Mouse (Mus musculus): Measurements from ENCODE around the gene Atxn7l2. TPM values are rescaled to one million over a fixed set of nuclear protein-coding genes. Genes with fewer than 3 reads are reported as not detected.

The Atxn7l2 gene
- polyA plus RNA-seq, 1 experiment = 10.1 TPM

DNA sequence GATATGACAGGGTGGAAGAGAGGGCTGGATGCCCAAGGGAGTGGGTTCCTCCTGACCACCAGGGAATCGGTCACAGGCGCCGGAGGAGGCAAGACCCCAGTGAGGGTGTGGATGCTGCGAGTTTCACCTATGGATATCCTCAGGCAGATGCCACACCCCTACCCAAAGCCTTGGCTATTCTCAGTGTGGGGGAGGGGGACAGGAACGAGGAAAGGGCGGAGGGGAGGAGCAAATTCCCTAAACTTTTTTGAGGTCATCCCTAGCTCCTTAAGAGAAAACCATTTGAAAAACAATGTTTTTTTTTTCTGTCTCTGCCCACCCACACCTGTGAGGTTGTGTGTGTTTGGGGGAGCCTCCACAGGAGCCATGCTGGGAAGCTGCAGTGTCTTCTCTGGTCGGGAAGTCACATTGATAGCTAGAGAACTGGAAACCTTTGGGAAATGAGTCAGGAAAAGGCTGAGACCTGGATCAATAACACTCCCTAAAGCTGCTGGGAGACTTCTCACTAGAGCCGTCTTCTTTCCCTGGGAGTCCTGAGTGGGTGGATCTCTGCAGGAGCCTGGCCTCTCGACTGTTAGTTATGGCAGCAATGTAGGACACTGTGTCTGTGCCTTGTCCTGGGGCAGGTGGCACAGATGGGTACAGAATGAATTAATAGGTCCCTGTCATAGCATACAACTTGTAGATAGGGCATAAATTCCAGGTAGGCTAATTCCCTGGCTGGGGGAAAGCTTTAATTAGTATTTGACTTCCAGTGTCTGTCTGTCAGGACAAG is 21.8 kb downstream of the Atxn7l2 start:
- H3K4me3 ChIP-seq (replicated peaks; ENCODE audit: control insufficient read depth, low read depth, low read length) = no peak overlapping the region
- WGBS = 82% methylated on average over 9 of the region's 9 CpGs
- H3K27ac ChIP-seq (ENCODE audit: control insufficient read depth, insufficient read depth, low read depth, low read length, poor library complexity) = no peak overlapping the region
- TF ChIP-seq POLR2A (IDR thresholded peaks at IDR 0.05; ENCODE audit: borderline replicate concordance, control insufficient read depth, low read depth, low read length) (no peak), CTCF (IDR thresholded peaks at IDR 0.05; ENCODE audit: control insufficient read depth, insufficient read depth, low read length) (no peak)
- peaks cover 5% of the 10 kb centered on the region for H3K4me1 ChIP-seq (ENCODE audit: control insufficient read depth, insufficient read depth, low read length)

DNA sequence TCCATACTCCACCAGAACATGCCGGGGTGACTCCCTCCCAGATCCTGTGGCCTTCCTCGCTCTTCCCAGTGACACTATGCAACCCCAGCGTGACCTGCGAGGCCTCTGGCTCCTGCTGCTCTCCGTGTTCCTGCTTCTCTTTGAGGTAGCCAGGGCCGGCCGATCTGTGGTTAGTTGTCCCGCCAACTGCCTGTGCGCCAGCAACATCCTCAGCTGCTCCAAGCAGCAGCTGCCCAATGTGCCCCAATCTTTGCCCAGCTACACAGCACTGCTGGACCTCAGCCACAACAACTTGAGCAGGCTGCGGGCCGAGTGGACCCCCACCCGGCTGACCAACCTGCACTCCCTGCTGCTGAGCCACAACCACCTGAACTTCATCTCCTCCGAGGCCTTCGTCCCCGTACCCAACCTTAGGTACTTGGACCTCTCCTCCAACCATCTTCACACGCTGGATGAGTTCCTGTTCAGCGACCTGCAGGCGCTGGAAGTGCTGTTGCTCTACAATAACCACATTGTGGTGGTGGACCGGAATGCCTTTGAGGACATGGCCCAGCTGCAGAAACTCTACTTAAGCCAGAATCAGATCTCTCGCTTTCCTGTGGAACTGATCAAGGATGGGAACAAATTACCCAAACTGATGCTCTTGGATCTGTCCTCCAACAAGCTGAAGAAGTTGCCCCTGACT is 23.5 kb downstream of the Atxn7l2 start:
- no peak overlapping the region for H3K27ac ChIP-seq (ENCODE audit: control insufficient read depth, insufficient read depth, low read depth, low read length, poor library complexity)
- H3K4me3 ChIP-seq (replicated peaks; ENCODE audit: control insufficient read depth, low read depth, low read length) = no peak overlapping the region
- TF ChIP-seq POLR2A (IDR thresholded peaks at IDR 0.05; ENCODE audit: borderline replicate concordance, control insufficient read depth, low read depth, low read length) = no peak
- WGBS = 35% methylated on average over 20 of the region's 20 CpGs
- H3K4me1 ChIP-seq (ENCODE audit: control insufficient read depth, insufficient read depth, low read length) = peaks cover 5% of the 10 kb centered on the region

DNA sequence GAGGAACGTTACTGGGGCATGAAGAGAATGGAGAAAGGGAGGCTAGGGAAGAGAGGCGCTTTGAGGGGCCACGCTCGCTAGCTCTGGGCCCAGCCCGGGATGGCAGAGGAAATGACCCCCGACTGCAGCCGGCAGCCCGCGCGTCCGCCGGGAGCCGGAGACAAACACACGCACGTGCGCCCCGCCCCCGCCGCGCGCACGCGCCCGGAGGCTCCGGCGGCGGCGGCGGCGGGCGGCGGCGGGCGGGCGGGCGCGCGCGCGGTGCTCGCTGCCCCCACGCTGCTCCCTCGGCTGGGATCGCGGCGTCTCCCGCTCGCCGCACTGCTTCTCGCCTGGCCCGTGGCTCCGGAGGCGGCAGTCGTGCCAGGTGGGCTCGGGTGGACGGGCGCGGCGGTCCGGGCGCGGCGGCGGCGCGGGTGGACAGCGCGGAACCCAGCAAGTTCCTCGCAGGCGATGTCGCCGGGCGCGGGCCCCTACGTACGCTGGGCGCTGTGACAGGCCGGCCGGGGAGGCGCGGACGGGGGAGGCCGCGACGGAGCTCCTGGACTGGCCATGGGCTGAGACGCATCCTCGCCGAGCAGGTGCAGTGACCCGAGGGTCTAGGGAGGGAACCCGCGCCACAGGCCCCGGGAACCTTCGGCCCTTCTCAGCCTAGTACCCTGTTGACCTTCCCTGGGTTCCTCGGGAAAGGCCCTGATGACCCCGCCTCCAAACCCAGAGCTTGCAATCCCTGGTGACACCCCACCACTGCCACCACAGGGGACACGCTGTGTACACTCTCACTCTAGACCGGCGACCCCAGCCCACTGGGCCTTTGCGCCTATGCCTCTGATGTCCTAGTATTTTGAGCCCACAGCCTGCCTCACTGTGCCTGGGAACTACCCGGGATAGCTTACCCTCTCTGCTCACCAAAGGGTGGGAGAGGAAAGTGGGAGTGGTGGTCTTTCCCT is 24.4 kb downstream of the Atxn7l2 start, which contains the start of gene Amigo1:
TSS of gene Amigo1 (plus strand) at position 238 of the 950 bp plus-strand sequence.
- WGBS = 2% methylated on average over 96 of the region's 100 CpGs
- Histone ChIP-seq H3K4me3 (replicated peaks; ENCODE audit: control insufficient read depth, low read depth, low read length) (peak within 1 kb of the TSS; percentile 72), H3K4me1 (ENCODE audit: control insufficient read depth, insufficient read depth, low read length) (peaks cover 5% of the 10 kb centered on the region), H3K27ac (ENCODE audit: control insufficient read depth, insufficient read depth, low read depth, low read length, poor library complexity) (no peak within 1 kb of the TSS; the same call in 1 of the 2 replicates)
- no peak for TF ChIP-seq CTCF (IDR thresholded peaks at IDR 0.05; ENCODE audit: control insufficient read depth, insufficient read depth, low read length)
- no peak for TF ChIP-seq POLR2A (IDR thresholded peaks at IDR 0.05; ENCODE audit: borderline replicate concordance, control insufficient read depth, low read depth, low read length)

DNA sequence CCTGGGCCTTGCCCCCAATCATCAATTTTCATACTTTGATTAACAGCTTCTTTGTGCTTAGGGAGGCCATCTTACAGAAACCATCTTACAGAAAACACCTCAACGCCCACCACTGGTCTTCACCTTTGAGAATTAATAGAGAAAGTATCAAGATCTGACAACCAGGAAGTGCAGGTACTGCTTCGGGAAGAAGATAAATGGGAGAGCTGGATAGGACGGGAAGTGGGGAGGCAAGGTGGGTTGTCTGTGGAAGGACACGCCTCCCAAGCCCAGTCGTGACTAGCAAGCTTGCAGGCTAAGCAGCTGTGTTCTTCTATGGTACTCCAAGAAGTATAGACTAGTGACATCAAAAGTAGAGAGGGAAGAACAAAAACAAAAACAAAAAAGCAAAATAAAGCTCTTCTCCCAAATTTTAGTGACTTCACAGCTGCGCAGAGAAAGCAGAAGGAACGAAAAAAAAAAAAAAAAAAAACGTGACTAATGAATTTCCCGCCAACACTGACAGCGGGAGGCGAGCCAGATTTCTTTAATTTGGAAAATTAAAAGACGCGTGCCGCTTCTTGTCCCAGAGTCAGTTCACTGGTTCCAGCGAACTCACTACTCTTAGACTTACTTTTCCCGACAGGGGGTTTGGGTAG is 25.2 kb downstream of the Atxn7l2 start:
- H3K4me3 ChIP-seq (replicated peaks; ENCODE audit: control insufficient read depth, low read depth, low read length) = peak overlapping the region; percentile 70
- WGBS = 3% methylated on average over 16 of the region's 16 CpGs
- H3K27ac ChIP-seq (ENCODE audit: control insufficient read depth, insufficient read depth, low read depth, low read length, poor library complexity) = no peak overlapping the region
- H3K4me1 ChIP-seq (ENCODE audit: control insufficient read depth, insufficient read depth, low read length) = peaks cover 5% of the 10 kb centered on the region
- TF ChIP-seq POLR2A (IDR thresholded peaks at IDR 0.05; ENCODE audit: borderline replicate concordance, control insufficient read depth, low read depth, low read length) (no peak), CTCF (IDR thresholded peaks at IDR 0.05; ENCODE audit: control insufficient read depth, insufficient read depth, low read length) (no peak)

DNA sequence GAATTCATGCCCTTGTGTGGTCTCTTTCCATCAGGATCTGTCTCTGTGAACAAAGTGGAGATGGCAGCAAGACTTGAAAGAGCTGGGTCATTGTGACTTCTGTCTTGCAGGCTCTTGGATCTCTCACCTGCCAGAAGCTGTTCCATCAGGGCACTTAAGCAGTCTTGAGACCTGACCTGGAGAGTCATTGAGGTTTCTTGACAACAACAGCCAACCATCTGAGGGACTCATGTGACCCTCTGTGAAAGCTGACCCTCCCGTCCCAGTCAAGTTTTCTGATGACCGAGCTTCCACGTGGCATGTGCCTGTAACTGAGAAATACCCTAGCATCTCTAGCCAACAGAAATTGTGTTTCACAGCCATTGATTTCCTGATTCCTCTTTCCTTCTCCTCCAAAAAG is 26.0 kb downstream of the Atxn7l2 start:
- Histone ChIP-seq H3K27ac (ENCODE audit: control insufficient read depth, insufficient read depth, low read depth, low read length, poor library complexity) (no peak overlapping the region), H3K4me3 (replicated peaks; ENCODE audit: control insufficient read depth, low read depth, low read length) (no peak overlapping the region), H3K4me1 (ENCODE audit: control insufficient read depth, insufficient read depth, low read length) (peaks cover 5% of the 10 kb centered on the region)
- TF ChIP-seq POLR2A (IDR thresholded peaks at IDR 0.05; ENCODE audit: borderline replicate concordance, control insufficient read depth, low read depth, low read length) = no peak
- no peak for TF ChIP-seq CTCF (IDR thresholded peaks at IDR 0.05; ENCODE audit: control insufficient read depth, insufficient read depth, low read length)
- WGBS = 89% methylated on average over 3 of the region's 3 CpGs

DNA sequence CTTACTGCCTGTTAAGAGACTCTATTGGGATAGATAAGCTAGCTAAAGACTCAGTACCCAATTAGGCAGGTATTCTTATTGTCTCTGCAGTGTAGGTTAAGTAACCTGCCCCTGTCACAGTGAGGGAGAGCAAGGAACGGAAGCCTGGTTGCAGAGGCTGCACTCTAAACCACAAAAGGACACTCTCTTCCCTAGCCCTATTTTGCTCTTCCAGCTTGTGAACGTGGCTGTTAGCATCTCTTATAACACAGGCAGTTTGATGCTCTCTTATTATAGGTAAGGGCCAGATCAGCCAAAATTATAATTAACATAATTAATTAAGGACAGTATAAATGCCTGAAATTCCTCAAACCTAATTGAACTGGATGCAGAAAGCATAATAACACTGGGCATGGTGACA is 30.2 kb downstream of the Atxn7l2 start:
- Histone ChIP-seq H3K4me1 (ENCODE audit: control insufficient read depth, insufficient read depth, low read length) (no peaks in the 10 kb centered on the region; the same call in 1 of the 2 replicates), H3K27ac (ENCODE audit: control insufficient read depth, insufficient read depth, low read depth, low read length, poor library complexity) (no peak overlapping the region), H3K4me3 (replicated peaks; ENCODE audit: control insufficient read depth, low read depth, low read length) (no peak overlapping the region)
- WGBS = 21% methylated on average over 2 of the region's 2 CpGs
- TF ChIP-seq POLR2A (IDR thresholded peaks at IDR 0.05; ENCODE audit: borderline replicate concordance, control insufficient read depth, low read depth, low read length) (no peak), CTCF (IDR thresholded peaks at IDR 0.05; ENCODE audit: control insufficient read depth, insufficient read depth, low read length) (no peak)

DNA sequence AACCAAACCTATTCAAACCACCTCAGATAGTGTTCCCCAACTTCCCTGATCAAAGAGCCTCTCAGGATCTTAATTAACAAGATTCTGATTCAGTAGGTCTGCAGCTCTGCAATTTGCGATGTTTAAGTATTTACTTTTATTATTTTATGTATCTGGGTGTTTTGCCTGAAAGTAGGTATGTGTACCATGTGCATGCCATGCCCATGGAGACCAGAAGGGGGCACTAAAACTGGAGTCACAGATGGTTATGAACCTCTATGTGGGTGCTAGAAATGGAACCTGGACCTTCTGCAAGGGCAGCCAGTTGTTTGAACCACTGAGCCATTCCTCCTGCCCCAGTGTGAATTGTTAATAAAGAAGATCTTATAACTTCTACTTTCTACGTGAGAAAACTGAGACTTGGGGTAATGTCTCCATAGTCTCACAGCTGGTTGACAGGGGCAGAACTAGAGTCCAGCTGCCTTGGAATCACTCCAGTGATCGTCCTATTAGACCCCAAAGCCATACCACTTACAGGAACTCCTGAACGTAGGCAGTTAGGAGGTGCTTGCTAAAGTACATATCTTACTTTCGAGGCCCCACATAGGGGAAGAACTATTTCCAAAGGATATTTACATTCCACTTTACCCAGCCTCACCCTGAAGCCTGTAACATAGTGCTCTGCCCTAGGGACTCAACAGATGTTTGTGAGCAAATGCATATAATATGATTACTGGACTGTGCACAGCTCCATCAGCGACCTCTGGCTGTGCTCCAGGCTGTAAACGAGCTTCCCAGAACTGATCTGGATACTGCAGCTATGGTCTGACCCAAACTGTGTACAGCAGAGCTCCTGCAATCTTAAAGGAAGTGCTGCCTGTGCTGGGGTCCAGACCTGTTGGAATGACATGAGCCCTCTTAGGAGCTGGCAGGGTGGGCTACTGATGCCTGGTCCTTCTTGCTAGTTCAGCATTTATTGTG is 31.7 kb downstream of the Atxn7l2 start:
- H3K4me1 ChIP-seq (ENCODE audit: control insufficient read depth, insufficient read depth, low read length) = no peaks in the 10 kb centered on the region
- no peak overlapping the region for H3K27ac ChIP-seq (ENCODE audit: control insufficient read depth, insufficient read depth, low read depth, low read length, poor library complexity)
- WGBS = 82% methylated on average over 7 of the region's 7 CpGs
- no peak overlapping the region for H3K4me3 ChIP-seq (replicated peaks; ENCODE audit: control insufficient read depth, low read depth, low read length)
- TF ChIP-seq POLR2A (IDR thresholded peaks at IDR 0.05; ENCODE audit: borderline replicate concordance, control insufficient read depth, low read depth, low read length) = no peak
- no peak for TF ChIP-seq CTCF (IDR thresholded peaks at IDR 0.05; ENCODE audit: control insufficient read depth, insufficient read depth, low read length)

All from bone marrow, adult 2 months (tissue).